Mouse (Mus musculus): ENCODE measurements around the gene Lama4.

Gene Lama4

GRCm38 (mm10) chr10:38994719-38995450 lies 29.6 kb downstream of the Lama4 start:
- no peak for DNase-seq (ENCODE audit: low spot score)

- no peak for DNase-seq (ENCODE audit: low spot score)
Observed at GRCm38 (mm10) chr10:38995896-38996295, 30.6 kb downstream of the Lama4 start.

DNA sequence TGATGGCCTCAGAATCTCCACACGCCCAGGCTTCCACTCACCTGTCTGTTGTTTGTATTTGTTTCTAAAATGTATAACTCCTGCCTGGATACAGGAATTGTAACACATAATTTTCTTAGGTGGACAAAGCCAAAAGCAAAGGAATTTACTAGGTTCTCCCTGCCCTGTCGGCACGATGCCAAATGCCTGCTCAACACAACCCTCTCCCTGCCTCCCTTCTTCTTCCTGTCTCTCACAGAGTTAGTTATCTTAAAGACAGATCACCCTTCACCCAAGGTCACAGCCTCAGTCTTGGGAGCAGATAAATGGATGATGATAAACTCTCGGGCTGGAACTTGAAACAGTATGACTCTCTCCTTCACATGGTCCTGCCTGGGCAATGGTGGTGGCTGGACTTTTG lies 35.6 kb downstream of the Lama4 start:
- no peak for DNase-seq (ENCODE audit: low spot score)

GRCm38 (mm10) chr10:39002521-39002920 lies 37.2 kb downstream of the Lama4 start:
- no peak for DNase-seq (ENCODE audit: low spot score)

DNA sequence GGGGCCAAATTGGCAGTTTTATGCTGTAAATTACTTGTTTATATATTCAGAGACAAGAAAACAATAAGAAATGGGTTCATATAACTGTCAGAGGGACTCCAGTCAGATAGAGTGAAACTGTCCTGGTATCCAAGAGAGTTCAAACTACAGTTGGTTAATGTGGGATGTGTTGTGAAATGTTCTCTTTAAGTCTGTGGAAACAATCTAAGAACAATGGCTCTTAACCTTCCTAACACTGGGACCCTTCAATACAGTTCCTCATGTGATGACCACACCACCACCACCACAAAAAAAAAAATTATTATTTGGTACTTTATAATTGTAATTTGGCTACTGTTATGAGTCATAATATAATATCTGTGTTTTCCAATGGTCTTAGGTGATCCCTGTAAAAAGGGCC lies 38.2 kb downstream of the Lama4 start:
- no peak for DNase-seq (ENCODE audit: low spot score)

GRCm38 (mm10) chr10:39005494-39005893 lies 40.2 kb downstream of the Lama4 start:
- no peak for DNase-seq (ENCODE audit: low spot score)

DNA sequence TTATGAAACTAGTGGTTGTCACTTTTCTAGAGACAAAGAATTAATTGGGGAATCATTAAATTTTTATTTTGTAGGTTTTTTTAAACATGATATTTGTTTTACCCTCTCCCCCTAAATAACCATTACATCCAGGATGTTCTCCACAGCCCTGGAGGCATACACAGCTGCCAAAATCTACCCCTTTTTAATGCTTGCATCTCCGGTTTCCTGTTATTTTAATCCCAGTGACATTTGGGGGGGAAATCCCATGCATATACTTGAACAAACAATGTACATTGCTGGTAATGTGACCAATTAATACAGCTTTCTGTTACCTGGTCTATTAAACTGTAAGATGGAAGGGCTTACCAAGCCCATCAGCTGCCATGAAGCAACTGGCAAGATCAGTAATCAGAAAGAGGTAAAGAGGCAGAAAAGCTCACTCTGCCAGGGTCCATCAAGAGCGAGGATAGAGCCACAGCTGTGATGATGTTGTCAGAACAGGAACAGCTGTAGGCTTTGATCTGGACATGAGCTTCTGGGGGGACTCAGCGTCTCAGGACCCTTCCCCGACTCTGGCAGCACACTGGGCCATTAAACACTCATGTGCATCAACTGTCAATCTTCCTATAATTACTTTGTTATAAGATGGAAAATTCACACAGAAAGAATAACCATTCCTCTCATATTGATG lies 41.3 kb downstream of the Lama4 start:
- no peak for DNase-seq (ENCODE audit: low spot score)

DNA sequence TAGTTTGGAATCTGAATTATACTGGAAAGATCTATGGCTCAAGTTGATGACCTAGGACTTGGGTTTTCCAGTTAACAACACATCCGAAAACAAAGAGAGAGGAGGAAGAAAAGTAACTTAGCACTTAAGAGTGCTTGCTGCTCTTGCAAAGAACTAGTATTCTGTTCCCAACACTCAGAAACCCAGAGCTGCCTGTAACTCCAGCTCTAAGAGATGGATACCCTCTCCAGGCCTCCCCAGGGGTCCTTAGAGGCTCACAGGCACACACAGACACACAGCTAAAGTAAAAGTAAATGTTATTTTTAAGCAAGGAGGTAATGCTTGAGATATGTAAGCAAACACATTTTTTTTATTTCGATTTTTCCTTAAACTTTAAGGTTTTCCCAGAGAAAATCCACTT lies 49.5 kb downstream of the Lama4 start:
- no peak for DNase-seq (ENCODE audit: low spot score)

- DNase-seq (ENCODE audit: low spot score): no peak
Observed at GRCm38 (mm10) chr10:39017986-39018385, 52.7 kb downstream of the Lama4 start.

DNA sequence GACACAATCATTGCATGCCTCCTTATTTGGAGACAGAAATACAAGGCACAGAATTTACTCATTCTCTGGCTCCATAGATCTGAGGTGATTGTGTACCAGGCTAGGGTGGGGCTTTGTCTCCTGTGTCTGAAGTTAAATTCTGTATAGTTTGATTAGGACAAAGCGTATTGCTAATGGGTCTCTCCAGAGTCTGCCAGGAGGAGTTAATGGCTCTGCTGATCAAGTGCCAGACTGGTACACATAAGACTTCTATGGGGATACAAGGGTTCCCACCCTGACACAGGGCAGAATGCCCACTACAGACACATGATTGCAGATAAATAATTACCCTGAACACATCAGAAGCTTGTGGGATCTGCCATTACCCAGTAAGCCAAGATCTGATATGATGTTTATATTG lies 53.3 kb downstream of the Lama4 start:
- DNase-seq (ENCODE audit: low spot score): no peak

GRCm38 (mm10) chr10:39023618-39024256 lies 58.4 kb downstream of the Lama4 start:
- no peak for DNase-seq (ENCODE audit: low spot score)

DNA sequence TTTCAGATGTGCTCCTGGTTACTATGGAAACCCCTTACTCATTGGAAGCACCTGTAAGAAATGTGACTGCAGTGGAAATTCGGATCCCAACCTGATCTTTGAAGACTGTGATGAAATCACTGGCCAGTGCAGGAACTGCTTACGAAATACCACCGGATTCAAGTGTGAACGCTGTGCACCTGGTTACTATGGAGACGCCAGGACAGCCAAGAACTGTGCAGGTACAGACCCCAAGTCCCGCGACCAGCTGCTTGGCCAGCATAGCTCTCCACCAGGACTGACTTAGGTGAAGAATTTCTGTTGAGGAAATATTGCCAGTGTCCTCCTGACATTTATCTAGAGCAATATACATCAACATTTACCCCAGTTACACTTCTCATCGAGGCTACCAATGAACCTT lies 61.2 kb downstream of the Lama4 start:
- no peak for DNase-seq (ENCODE audit: low spot score)

DNA sequence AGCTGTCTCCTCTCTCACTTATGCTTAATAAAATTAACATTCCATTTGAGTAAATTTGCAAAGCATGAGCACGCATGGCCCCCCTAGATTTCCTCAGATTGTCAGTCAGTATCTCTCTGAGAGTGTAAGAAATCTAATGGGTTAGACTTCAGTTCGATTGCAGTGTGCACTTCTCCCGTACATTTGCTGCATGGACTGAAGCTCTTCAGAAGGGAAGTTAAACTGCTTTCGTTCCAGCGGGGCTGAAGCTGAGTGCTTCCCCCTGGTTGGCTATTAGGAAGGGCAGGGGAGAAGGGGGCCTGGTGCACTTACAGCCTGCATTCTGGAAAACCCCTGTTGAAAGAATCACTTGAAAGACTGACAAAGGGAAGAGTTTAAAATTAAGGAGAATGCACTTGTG lies 61.7 kb downstream of the Lama4 start:
- no peak for DNase-seq (ENCODE audit: low spot score)

DNA sequence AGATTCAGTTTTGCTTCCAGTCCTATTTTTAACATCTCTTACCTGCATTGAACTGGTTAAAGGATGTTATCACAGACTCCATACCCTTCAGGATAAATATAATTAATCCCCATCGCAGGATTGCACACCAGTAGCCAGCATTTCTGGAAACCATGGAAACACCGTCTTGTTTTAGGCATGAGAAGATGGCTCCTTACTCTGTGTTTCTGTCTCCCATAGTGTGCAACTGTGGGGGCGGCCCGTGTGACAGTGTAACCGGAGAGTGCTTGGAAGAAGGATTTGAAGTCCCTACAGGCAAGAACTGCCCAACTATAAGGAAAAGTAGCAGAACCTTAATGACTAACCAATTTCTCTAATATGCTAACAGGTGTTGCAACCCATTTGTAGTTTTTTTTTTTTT lies 63.1 kb downstream of the Lama4 start:
- DNase-seq (ENCODE audit: low spot score): no peak

DNA sequence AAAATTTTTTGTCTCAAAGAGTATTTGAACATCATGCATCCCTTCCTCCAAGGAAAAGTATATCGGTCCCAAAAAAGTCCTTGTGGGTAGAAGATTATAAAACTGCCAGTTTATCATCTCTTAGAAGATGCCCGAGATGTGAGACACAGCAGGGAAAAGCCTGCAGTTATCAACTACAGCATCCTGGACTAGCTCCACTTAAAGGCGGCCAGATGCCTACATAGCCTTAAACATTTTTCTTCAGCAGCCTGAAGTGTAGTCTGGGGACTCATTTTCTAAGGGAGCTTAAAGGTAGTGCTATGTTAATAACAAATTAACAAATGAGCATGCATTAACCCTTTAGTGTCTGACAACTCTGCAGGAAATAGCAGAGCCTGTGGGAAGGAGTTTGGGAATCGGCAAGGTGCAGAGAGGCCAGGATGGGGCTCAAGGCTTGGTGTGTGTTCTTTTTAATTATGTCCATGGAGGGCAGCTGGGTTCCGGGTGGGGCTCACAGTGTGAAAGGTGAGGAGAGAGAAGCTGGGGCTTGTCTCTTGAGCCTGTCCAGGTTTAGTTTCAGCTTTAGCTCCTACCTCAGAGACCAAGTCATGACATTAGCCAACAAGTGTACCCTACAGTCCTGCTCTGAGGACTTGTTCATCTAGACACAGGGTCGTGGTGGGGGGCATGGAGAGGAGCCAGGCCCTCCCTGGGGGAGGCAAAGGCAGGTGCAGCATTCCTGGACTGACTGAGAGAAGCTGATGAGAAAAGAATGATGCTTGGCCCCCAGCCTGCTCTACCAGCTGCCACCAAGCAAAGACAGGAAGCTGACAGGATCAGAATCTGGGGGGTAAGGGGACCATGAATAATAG lies 64.2 kb downstream of the Lama4 start:
- no peak for DNase-seq (ENCODE audit: low spot score)

DNA sequence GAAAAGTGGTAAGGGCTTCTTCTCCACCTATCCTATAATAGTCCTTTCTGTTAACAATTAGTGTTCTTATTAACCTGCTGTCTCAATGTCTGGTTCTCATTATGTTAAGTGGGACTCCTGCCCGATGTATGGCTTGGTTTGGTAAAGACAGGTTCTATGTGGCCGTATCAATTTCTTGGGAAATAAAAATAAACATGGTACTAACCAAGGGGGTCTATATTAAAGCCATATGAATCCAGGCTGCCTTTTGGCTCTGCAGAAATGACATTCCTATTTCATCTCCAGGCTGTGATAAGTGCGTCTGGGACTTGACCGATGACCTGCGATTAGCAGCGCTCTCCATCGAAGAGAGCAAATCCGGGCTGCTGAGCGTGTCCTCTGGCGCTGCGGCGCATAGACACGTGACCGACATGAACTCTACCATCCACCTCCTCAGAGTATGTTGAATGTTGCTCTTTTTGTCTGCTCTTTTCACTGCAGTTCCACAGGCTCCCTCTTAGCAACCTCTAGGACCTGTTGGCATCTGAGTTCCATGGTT lies 64.9 kb downstream of the Lama4 start:
- no peak for DNase-seq (ENCODE audit: low spot score)

DNA sequence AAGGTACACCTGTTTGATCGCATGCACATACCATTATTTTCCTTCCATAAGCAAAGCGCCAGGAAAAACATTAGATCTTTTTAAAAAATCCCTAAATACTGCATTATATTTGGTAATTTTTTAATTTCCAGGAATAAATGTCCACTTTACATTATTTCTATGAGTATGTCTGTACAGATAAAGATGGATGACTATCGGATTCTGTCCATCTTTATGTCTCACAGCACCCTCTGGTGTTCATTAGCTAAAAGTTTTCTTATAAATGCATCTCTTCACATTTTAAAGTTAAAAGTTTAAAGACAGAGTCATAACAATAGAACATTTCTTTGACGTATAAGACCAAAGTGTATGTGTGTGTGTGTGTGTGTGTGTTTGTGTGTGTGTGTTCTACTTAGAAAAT lies 74.2 kb downstream of the Lama4 start:
- DNase-seq (ENCODE audit: low spot score): no peak

- no peak for DNase-seq (ENCODE audit: low spot score)
Observed at GRCm38 (mm10) chr10:39040026-39040425, 74.7 kb downstream of the Lama4 start.

- no peak for DNase-seq (ENCODE audit: low spot score)
Observed at GRCm38 (mm10) chr10:39044476-39044995, 79.2 kb downstream of the Lama4 start.

DNA sequence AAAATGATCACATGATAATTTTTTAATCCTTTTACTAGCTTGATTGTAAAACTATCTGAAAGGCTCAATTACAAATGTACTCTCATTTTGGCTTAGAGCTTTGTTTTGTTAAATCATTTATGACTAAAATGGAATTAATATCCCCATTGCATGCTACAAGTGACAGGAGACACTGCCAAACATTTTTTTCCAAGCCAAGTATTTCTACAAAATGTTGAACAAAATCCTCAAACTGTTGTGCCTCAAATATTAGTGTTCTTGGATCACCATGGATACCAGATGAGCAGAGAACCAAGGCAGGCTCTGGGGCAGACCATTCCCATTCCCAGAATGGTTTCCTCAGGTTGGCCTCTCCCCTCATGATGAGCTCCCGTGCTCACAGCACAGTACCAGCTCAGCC lies 79.8 kb downstream of the Lama4 start:
- DNase-seq (ENCODE audit: low spot score): no peak

DNA sequence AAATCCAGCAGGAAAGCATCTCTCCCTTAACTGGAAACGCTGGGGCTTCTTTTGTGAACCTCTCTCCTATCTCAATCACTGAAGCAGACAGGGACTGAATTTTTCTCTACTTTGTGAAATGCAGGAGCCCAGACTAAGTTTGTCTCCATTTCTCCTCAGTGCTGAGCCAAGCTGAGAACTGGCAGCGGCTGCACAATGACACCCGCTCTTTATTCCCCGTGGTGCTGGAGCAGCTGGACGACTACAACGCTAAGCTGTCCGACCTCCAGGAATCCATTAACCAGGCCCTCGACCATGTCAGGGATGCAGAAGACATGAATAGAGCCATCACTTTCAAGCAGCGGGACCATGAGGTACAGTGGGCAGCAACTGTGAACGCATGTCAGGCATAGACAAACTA lies 82.5 kb downstream of the Lama4 start:
- DNase-seq (ENCODE audit: low spot score): no peak
